Comparison of ENCODE assay signal across 11 mouse cellular contexts in the genomic region with DNA sequence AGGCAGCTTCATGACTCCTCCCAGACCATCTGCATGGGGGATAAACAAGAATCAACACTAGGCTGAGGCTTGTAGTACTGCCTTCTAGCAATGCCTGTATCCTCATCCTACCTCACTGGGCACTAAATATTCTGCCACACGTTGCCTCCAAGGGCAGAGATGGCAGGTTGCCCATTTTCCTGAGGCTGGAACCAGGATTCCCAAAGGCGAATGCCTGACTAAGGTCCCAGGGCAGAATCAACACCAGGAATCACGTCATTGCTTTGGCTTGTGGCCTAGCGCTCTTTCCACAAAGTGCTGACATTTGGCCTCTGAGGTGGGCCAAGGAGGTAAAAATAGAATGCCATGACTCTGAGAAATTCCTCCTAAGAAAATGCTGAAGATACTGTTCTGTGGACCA.
A peak's percentile ranks its signal among the peaks of the same experiment; 100 is the strongest.
DNase-seq lines count a peak whose midpoint lies in the region; ATAC-seq and TF ChIP-seq lines count a peak whose summit lies in the region.
"Had no signal": no experiment of that assay in that cellular context is flagged by ENCODE, and none has a peak within 500 bp of the region (broad histone marks: within the 10 kb centered on the region; RNA-seq: fewer than 3 reads in every experiment).

No protein-coding gene starts in this region.

- peak; percentile 5 to 8 for DNase-seq in cerebellum, adult 18-20 months
- DNase-seq in cerebellum, adult 8-10 months = no peak
- peak; percentile 6 for DNase-seq in urinary bladder, postnatal 14 days (ENCODE audit: low spot score)
- DNase-seq in urinary bladder, adult 2 months (ENCODE audit: low spot score) = no peak
- peak; percentile 81 for DNase-seq in heart, postnatal 4 days
- no peak for DNase-seq in forebrain, postnatal 0 days
- no peak for DNase-seq in thymus, postnatal 36 days

- no peaks in the 10 kb centered on the region for H3K36me3 ChIP-seq in forebrain, postnatal 0 days (ENCODE audit: insufficient read depth)
- H3K36me3 ChIP-seq in liver, embryonic 12.5 days = no peaks in the 10 kb centered on the region
- H3K36me3 ChIP-seq: embryonic facial prominence, embryonic 13.5 days; liver, embryonic 15.5 days; midbrain, embryonic 15.5 days had no signal

- no peak overlapping the region for H3K9ac ChIP-seq in forebrain, postnatal 0 days
- no peak overlapping the region for H3K9ac ChIP-seq in liver, embryonic 12.5 days
- H3K9ac ChIP-seq: embryonic facial prominence, embryonic 13.5 days; liver, embryonic 15.5 days; midbrain, embryonic 15.5 days had no signal

- no peak overlapping the region for H3K27ac ChIP-seq in forebrain, postnatal 0 days (ENCODE audit: low read depth, low read length)
- no peak overlapping the region for H3K27ac ChIP-seq in liver, embryonic 12.5 days
- H3K27ac ChIP-seq: embryonic facial prominence, embryonic 13.5 days; liver, embryonic 15.5 days; midbrain, embryonic 15.5 days had no signal

- H3K4me3 ChIP-seq in forebrain, postnatal 0 days (ENCODE audit: low read depth, low read length) = no peak overlapping the region
- no peak overlapping the region for H3K4me3 ChIP-seq in liver, embryonic 12.5 days
- H3K4me3 ChIP-seq: embryonic facial prominence, embryonic 13.5 days; liver, embryonic 15.5 days; midbrain, embryonic 15.5 days had no signal

- no peak for TF ChIP-seq CTCF in forebrain, postnatal 0 days (IDR thresholded peaks at IDR 0.05; ENCODE audit: low read depth)

- no peaks in the 10 kb centered on the region for H3K27me3 ChIP-seq in forebrain, postnatal 0 days (ENCODE audit: insufficient read depth, low read length)
- no peaks in the 10 kb centered on the region for H3K27me3 ChIP-seq in liver, embryonic 12.5 days (replicated peaks)
- H3K27me3 ChIP-seq: embryonic facial prominence, embryonic 13.5 days; liver, embryonic 15.5 days; midbrain, embryonic 15.5 days had no signal

- H3K4me2 ChIP-seq in forebrain, postnatal 0 days (ENCODE audit: low read depth) = no peak overlapping the region
- no peak overlapping the region for H3K4me2 ChIP-seq in liver, embryonic 12.5 days
- H3K4me2 ChIP-seq: embryonic facial prominence, embryonic 13.5 days; liver, embryonic 15.5 days; midbrain, embryonic 15.5 days had no signal

- WGBS in forebrain, postnatal 0 days = 70% methylated on average over 4 of the region's 4 CpGs
- 68% methylated on average over 4 of the region's 4 CpGs for WGBS in liver, embryonic 12.5 days (ENCODE audit: insufficient replicate concordance)

- H3K9me3 ChIP-seq in forebrain, postnatal 0 days (ENCODE audit: low read length) = no peaks in the 10 kb centered on the region
- 0 out of 2 replicates have a peak, but pooled peaks cover 16% of the 10 kb centered on the region for H3K9me3 ChIP-seq in liver, embryonic 12.5 days (replicated peaks)
- H3K9me3 ChIP-seq: embryonic facial prominence, embryonic 13.5 days; liver, embryonic 15.5 days; midbrain, embryonic 15.5 days had no signal

- no peak for ATAC-seq in forebrain, postnatal 0 days
- no peak for ATAC-seq in liver, embryonic 12.5 days
- ATAC-seq: midbrain, embryonic 15.5 days had no signal

- H3K4me1 ChIP-seq in forebrain, postnatal 0 days (ENCODE audit: insufficient read depth) = no peaks in the 10 kb centered on the region
- no peaks in the 10 kb centered on the region for H3K4me1 ChIP-seq in liver, embryonic 12.5 days
- H3K4me1 ChIP-seq: embryonic facial prominence, embryonic 13.5 days; liver, embryonic 15.5 days; midbrain, embryonic 15.5 days had no signal

Comparison
In these comparisons a context has a peak if more than half of its experiments do, and no peak if none do; other contexts are left out.
1. DNase-seq: peak in cerebellum, adult 18-20 months (2 of 2), urinary bladder, postnatal 14 days (single experiment) and heart, postnatal 4 days (single experiment); none in cerebellum, adult 8-10 months (single experiment), urinary bladder, adult 2 months (single experiment), forebrain, postnatal 0 days (single experiment) and thymus, postnatal 36 days (0 of 2).